Mouse (Mus musculus): ENCODE results near the gene Grin2d.
A peak's percentile ranks its signal among the peaks of the same experiment; 100 is the strongest.

Grin2d gene

DNA sequence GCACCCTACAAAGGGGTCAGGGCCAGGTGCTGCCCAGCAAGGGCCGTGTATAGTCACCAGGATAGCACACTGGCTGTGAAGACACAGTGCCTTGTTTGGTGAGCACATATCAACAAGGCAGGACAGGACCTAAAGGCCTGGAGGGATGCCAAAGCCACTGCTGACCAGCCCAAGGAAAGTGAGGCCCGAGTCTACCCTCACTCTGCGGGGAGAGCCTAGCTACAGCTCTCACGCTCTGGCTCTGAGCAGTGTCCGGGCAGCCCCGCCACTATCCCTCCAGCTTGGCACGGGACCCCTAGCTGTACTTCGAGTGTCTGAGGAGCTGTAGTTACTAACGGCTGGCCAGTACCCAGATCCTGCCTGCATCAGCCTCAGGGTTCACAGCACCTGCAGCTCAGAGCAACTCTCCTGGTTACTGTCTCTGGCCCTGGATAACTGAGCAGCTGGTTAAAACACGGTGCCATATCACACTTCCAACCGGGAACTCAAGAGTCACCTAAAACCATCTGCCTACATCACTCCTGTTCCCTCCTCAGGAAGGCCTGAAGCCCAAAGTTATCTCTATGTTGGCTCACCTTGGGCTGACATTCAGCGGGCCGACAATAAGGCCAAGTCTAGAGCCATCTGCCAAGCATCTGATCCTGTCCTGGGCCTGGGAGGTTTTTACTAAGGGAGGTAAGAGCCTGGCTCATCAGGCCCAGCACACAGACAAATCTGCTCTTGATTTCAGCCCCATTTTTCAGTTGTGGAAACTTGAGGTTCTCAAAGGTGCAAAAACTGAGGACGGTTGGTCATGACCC lies 68.7 kb downstream of the Grin2d start:
- DNase-seq (ENCODE audit: low read depth, low spot score): no peak

GRCm38 (mm10) chr7:45808471-45808870 lies 69.7 kb downstream of the Grin2d start:
- no peak for DNase-seq (ENCODE audit: low read depth, low spot score)

GRCm38 (mm10) chr7:45805941-45806340 lies 72.2 kb downstream of the Grin2d start:
- DNase-seq (ENCODE audit: low read depth, low spot score): no peak

DNA sequence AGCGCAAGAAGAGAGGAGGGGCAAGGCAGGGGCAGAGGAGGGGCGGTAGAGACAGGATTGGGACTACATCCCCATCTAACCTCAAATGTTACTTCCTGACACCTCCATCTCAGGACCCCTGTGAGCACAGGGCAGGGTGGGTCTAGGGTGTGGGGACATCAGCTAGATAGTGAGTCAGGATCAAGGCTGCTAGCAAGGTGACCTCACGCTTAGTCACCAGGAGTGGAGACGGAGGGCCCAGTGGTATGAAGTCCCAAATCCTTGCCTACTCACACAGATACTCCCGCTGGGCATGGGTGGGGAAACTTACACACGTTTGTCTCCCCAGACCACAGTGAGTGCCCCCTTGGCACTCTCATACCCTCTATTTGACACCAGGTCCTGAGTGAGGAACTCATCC lies 75.6 kb downstream of the Grin2d start:
- no peak for DNase-seq (ENCODE audit: low read depth, low spot score)

DNA sequence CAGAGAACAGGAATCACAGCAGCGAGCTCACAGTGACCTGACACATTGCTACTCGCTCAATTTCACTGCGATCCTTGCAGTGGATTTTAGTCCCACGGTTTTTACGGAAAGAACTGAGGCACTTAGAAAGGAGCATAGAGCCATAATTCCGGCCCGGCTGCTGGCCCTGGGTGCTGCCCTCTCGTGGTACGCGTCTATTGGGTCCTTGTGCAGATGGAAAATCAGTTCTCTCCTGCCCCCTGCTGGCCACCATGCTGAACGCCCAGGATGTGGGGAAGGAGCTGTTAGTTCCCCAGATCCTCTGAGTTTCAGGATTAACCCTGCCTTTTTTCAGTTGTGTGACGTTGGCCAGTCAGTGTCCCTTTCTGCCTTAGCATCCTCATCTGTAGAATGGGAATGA lies 76.8 kb downstream of the Grin2d start:
- DNase-seq (ENCODE audit: low read depth, low spot score): peak; percentile 90

- peak; percentile 87 for DNase-seq (ENCODE audit: low read depth, low spot score)
Measured at GRCm38 (mm10) chr7:45800546-45801204, 77.5 kb downstream of the Grin2d start.

DNA sequence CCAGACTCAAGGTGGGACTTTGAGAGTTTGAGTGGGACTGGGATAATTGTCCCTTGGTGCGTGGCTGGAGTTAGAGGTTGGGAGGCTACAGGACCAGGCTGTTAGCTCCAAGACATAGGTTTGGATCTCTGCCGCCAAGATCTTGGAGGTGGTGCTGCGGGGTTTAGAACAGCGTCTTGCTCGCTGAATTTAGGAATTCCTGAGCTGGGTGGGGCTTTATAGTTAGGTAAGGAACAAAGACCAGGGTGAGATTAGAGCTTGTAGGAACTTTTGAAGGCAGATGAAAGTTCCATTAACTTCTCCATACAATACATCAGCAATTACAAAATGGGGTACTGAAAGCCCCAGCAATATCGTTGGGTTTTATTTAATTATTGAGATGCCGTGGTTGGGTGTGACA lies 78.2 kb downstream of the Grin2d start:
- no peak for DNase-seq (ENCODE audit: low read depth, low spot score)

- DNase-seq (ENCODE audit: low read depth, low spot score): peak; percentile 13
Measured at GRCm38 (mm10) chr7:45798931-45799330, 79.2 kb downstream of the Grin2d start.

DNA sequence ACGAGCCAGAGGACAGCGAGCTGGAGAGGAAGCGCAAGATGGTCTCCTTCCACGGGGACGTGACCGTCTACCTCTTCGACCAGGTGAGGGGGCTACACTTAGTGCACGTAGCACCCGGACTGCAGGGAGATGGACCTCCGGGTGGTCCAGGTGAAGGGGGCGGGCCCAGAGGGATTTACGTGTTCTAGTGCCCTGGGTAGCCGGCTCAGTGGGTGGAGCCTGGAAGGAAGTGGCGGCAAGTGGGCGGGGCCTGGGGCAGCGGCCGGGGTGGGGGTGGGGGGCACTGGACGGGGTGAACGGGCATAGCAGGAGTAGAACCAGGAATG lies 79.7 kb downstream of the Grin2d start:
- DNase-seq (ENCODE audit: low read depth, low spot score): peak; percentile 40

DNA sequence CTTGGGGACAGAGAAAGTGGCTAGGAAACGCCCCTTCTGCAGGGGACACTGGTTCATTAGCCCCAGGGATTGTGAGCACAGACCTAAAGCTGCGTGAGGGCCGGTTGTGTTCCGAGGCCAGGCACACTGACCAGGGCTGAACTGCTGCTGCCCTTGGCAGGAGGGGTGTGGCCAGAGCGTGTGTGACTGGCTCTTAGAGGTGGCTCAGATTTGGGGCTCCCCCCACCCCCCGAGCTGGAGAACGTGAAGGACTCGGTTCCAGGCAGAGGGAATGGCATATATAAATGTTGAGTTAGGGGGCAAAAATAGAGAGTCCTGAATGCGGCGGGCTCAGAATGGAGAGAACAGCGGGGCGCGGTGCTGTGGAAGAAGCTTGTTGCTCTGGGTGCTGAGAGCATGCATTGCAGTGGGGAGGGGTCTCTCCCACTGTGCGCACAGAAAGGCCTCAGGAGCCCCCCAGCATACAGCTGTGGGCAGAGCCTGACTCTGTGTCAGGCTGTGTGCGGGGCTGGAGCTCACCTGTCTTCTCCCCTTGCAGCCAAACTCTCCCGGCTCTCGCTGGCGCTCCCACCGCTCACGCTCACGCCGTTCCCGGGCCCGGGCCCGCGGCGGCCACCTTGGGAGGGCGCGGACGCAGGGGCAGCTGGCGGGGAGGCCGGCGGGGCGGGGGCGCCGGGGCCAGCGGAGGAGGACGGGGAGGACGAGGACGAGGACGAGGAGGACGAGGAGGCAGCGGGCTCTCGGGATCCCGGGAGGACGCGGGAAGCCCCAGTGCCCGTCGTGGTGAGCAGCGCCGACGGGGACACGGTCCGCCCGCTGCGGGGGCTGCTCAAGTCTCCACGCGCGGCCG lies 80.3 kb downstream of the Grin2d start:
- no peak for DNase-seq (ENCODE audit: low read depth, low spot score)

GRCm38 (mm10) chr7:45796950-45797349 lies 81.2 kb downstream of the Grin2d start:
- no peak for DNase-seq (ENCODE audit: low read depth, low spot score)

DNA sequence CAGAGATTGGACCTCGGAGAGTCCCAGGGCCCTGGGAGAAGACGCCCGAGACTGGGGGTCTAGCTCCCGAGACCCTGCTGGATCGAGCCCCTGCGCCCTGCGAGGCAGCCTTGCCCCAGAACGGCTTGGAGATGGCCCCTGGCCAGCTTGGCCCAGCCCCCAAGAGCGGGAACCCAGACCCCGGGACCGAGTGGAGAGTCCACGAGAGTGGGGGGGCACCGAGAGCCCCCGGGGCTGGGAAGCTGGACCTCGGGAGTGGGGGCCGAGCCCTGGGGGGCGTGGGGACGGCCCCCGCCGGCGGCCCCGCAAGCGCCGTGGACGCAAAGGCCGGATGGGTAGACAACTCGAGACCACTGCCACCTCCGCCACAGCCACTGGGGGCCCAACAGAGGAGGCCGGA lies 83.2 kb downstream of the Grin2d start:
- no peak for DNase-seq (ENCODE audit: low read depth, low spot score)

DNA sequence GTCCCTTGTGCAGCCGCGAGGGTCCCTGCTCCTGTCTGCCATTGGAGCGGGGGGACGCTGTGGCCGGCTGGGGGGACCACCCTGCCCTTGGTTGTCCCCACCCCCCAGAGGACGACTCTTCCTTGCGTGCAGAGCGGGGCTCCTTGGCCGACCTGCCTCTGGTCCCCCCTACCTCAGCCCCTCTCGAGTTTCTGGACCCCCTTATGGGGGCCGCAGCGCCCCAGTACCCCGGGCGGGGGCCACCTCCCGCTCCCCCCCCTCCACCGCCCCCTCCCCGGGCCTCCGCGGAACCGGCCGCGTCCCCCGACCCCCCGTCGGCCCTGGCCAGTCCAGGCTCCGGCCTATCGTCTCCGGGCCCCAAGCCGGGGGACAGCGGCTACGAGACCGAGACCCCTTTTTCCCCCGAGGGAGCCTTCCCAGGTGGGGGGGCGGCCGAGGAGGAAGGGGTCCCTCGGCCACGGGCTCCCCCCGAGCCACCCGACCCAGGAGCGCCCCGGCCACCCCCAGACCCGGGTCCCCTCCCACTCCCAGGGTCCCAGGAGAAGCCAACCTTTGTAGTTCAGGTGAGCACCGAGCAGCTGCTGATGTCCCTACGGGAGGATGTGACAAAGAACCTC lies 84.1 kb downstream of the Grin2d start:
- DNase-seq (ENCODE audit: low read depth, low spot score): no peak

DNA sequence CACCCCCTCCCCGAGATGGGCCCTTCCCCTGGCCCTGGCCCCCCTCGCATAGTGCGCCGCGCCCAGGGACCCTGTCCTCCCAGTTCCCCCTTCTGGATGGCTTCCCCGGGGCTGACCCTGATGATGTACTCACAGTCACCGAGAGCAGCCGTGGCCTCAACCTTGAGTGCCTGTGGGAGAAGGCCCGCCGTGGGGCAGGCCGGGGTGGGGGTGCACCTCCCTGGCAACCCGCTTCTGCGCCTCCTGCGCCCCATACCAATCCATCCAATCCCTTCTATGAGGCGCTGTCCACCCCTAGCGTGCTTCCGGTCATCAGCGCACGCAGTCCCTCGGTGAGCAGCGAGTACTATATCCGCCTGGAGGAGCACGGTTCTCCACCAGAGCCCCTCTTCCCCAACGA lies 84.9 kb downstream of the Grin2d start:
- DNase-seq (ENCODE audit: low read depth, low spot score): no peak

GRCm38 (mm10) chr7:45791756-45792490 lies 86.3 kb downstream of the Grin2d start:
- DNase-seq (ENCODE audit: low read depth, low spot score): no peak

GRCm38 (mm10) chr7:45790721-45791120 lies 87.5 kb downstream of the Grin2d start:
- DNase-seq (ENCODE audit: low read depth, low spot score): no peak

GRCm38 (mm10) chr7:45787642-45788041 lies 90.5 kb downstream of the Grin2d start:
- no peak for DNase-seq (ENCODE audit: low read depth, low spot score)

DNA sequence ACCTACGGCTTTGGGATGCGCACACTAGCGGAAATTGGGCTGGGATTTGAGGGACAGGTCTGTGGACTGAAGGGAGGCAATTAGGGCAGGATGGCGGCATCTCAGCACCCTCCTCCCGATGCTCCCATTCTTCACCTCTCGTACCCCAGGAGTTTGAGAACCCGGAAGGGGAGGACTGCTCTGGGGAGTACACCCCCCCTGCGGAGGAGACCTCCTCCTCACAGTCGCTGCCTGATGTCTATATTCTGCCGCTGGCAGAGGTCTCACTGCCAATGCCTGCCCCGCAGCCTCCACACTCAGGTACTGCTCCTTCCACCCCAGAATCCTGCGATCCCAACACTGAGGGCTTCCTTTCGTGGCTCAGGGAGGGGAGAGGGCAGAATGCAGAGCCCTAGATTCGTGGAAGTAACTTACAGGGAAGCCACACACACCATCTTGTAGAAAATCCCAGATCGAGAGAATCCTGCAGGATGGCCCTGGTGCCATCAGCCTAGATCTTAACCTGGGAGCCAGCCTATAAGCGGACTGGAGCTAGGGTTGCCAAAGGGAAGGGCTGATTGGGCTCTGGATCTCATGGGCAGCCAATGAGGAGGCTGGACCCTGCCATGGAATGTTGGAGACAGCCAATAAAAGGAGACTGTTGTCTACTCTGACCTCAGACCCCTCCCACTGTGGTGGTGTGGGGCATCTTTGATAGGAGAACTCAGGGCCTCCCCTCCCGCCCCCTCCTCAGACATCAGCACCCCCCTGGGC lies 91.3 kb downstream of the Grin2d start:
- DNase-seq (ENCODE audit: low read depth, low spot score): no peak

- no peak for DNase-seq (ENCODE audit: low read depth, low spot score)
Measured at GRCm38 (mm10) chr7:45786136-45786578, 92.0 kb downstream of the Grin2d start.

DNA sequence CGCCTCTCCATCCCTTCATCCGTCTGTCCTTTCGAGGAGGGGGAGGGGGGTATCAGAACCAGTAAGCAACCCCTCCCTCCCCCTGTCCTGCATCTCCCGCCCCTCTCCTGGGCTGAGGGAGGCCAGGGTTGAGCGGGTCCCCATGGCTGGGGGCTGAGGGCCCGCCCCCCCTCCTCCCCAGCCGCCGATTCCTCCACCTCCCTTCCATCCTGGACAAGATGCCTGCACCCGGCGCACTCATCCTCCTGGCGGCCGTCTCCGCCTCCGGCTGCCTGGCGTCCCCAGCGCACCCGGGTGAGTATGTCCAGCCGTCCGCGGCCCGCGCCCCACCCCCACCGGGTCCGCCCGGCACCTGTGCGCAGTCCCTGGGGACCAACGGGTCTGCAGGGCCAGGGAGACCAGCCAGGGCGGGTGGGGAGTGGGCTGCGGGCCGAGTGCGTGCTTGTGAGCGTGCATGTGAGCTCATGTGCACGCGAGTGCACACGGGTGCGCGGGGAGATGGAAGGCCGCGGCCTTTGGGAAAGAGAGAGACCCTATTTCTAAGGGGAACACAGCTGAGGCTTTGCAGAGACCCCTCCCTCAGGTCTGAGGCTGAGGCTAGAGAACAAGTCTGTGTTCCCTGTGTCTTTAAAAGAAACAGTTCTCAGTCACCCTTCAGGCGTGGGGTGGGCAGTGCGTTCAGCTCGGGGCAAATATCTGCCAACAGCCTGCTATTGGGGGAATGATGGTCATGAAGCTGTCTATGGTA lies 92.6 kb downstream of the Grin2d start:
- no peak for DNase-seq (ENCODE audit: low read depth, low spot score)
